Mouse (Mus musculus): Measurements from ENCODE around the gene Cmah.

DNA sequence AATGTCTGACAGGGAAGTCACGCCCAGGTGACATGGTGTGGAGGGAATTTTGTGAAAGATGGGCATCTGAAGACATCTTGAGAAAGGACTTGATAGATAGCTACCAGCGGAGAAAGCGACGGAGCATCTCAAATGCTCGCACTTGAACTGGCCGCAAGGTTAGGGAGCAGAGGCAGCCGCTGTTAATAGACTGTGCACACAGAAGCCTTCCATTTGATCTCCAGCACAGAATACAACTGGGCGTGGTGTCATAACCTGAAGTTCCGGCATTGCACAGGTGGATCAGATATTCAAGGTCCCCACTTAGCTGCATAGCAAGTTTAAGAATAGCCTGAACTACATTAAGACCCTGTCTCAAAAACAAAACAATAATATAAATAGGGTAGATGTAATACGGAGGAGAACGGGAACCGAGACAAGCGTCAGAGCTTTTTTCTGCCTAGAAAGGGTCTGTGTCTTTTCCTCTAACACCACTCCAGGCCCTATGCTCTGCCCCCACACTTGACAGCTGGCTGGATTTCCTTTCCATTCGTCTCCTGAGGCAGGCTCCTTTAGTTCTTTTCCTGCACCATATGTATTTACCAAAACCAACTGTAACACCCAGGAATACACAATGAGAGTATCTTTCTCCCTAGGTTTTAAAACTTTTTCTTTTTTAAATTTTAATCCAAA lies 192.9 kb downstream of the Cmah start:
- TF ChIP-seq POLR2A (IDR thresholded peaks at IDR 0.05; ENCODE audit: borderline replicate concordance, low read depth, low read length) (no peak), CTCF (IDR thresholded peaks at IDR 0.05; ENCODE audit: low read depth, low read length) (no peak)
